Mouse (Mus musculus): ENCODE results near the gene Ipo4. TPM values are rescaled to one million over a fixed set of nuclear protein-coding genes. Genes with fewer than 3 reads are reported as not detected.

Ipo4 gene
- polyA plus RNA-seq, 1 experiment from 2014 or later: 29.8 TPM

- no peak overlapping the region for H3K9ac ChIP-seq (ENCODE audit: low read depth, low read length)
- H3K4me3 ChIP-seq (ENCODE audit: low read depth, low read length): no peak overlapping the region
- H3K36me3 ChIP-seq (ENCODE audit: control insufficient read depth, insufficient read depth): peaks cover 8% of the 10 kb centered on the region; the same call in 1 of the 2 replicates
- H3K27ac ChIP-seq (ENCODE audit: low read depth, low read length): no peak overlapping the region
- 0 out of 2 replicates have a peak, but pooled peaks cover 4% of the 10 kb centered on the region for H3K4me1 ChIP-seq (replicated peaks; ENCODE audit: control insufficient read depth, insufficient read depth, low read length)
- TF ChIP-seq CTCF (IDR thresholded peaks at IDR 0.05; ENCODE audit: low read depth): no peak
- H3K9me3 ChIP-seq (ENCODE audit: control insufficient read depth): no peaks in the 10 kb centered on the region
- H3K27me3 ChIP-seq (replicated peaks; ENCODE audit: control insufficient read depth, insufficient read depth, low read length): no peaks in the 10 kb centered on the region
- no peak overlapping the region for H3K4me2 ChIP-seq (replicated peaks; ENCODE audit: low read depth)
- WGBS: 76% methylated on average over 13 of the region's 13 CpGs
- ATAC-seq: no peak
These were observed 60.0 kb downstream of the Ipo4 start for GRCm38 (mm10) chr14:55575711-55576110.

Other genes with a start within 250 kb of the Ipo4 start
- 130 and 133 TPM in 2 replicates for gene Dhrs4, start 157.2 kb downstream of the Ipo4 start, polyA plus RNA-seq (2015; fragmentation: Nextera tagmentation; extraction: Ambion mirVana)
- gene Carmil3, start 145.3 kb downstream of the Ipo4 start, polyA plus RNA-seq (2015; fragmentation: Nextera tagmentation; extraction: Ambion mirVana): 0.52 and 0.61 TPM in 2 replicates
- 0.24 and 0.39 TPM in 2 replicates for gene Cpne6, start 125.5 kb downstream of the Ipo4 start, polyA plus RNA-seq (2015; fragmentation: Nextera tagmentation; extraction: Ambion mirVana)
- not detected in 2 replicates for gene Nrl, start 111.0 kb downstream of the Ipo4 start, polyA plus RNA-seq (2015; fragmentation: Nextera tagmentation; extraction: Ambion mirVana)
- 16.7 and 17.6 TPM in 2 replicates for gene Pck2, start 95.7 kb downstream of the Ipo4 start, polyA plus RNA-seq (2015; fragmentation: Nextera tagmentation; extraction: Ambion mirVana)
- 67.0 and 74.7 TPM in 2 replicates for gene Dcaf11, start 76.0 kb downstream of the Ipo4 start, polyA plus RNA-seq (2015; fragmentation: Nextera tagmentation; extraction: Ambion mirVana)
- gene A730061H03Rik, start 75.6 kb downstream of the Ipo4 start, polyA plus RNA-seq (2015; fragmentation: Nextera tagmentation; extraction: Ambion mirVana): 1.2 and 1.8 TPM in 2 replicates
- 0.48 and 0.52 TPM in 2 replicates for gene Fitm1, start 60.3 kb downstream of the Ipo4 start, polyA plus RNA-seq (2015; fragmentation: Nextera tagmentation; extraction: Ambion mirVana)
- 283 and 287 TPM in 2 replicates for gene Psme1, start 57.8 kb downstream of the Ipo4 start, polyA plus RNA-seq (2015; fragmentation: Nextera tagmentation; extraction: Ambion mirVana)
- gene Emc9, start 50.7 kb downstream of the Ipo4 start, polyA plus RNA-seq (2015; fragmentation: Nextera tagmentation; extraction: Ambion mirVana): 21.6 TPM in 2 replicates
- gene Psme2, start 44.8 kb downstream of the Ipo4 start, polyA plus RNA-seq (2015; fragmentation: Nextera tagmentation; extraction: Ambion mirVana): 481 and 514 TPM in 2 replicates
- gene Rnf31, start 44.2 kb downstream of the Ipo4 start, polyA plus RNA-seq (2015; fragmentation: Nextera tagmentation; extraction: Ambion mirVana): 18.2 and 24.0 TPM in 2 replicates
- 44.7 and 46.9 TPM in 2 replicates for gene Irf9, start 32.4 kb downstream of the Ipo4 start, polyA plus RNA-seq (2015; fragmentation: Nextera tagmentation; extraction: Ambion mirVana)
- gene Rec8, start 17.9 kb downstream of the Ipo4 start, polyA plus RNA-seq (2015; fragmentation: Nextera tagmentation; extraction: Ambion mirVana): 29.8 and 30.1 TPM in 2 replicates
- gene Gm49378, start 1.9 kb upstream of the Ipo4 start, polyA plus RNA-seq (2015; fragmentation: Nextera tagmentation; extraction: Ambion mirVana): 2.3 and 2.7 TPM in 2 replicates
- 94.6 and 95.9 TPM in 2 replicates for gene Tm9sf1, start 7.8 kb upstream of the Ipo4 start, polyA plus RNA-seq (2015; fragmentation: Nextera tagmentation; extraction: Ambion mirVana)
- 0.65 and 0.69 TPM in 2 replicates for gene Tssk4, start 14.2 kb upstream of the Ipo4 start, polyA plus RNA-seq (2015; fragmentation: Nextera tagmentation; extraction: Ambion mirVana)
- 85.1 and 94.0 TPM in 2 replicates for gene Mdp1, start 24.6 kb upstream of the Ipo4 start, polyA plus RNA-seq (2015; fragmentation: Nextera tagmentation; extraction: Ambion mirVana)
- gene Gmpr2, start 36.0 kb upstream of the Ipo4 start, polyA plus RNA-seq (2015; fragmentation: Nextera tagmentation; extraction: Ambion mirVana): 21.3 and 24.4 TPM in 2 replicates
- 385 and 387 TPM in 2 replicates for gene Nedd8, start 36.2 kb upstream of the Ipo4 start, polyA plus RNA-seq (2015; fragmentation: Nextera tagmentation; extraction: Ambion mirVana)
- gene Tinf2, start 45.9 kb upstream of the Ipo4 start, polyA plus RNA-seq (2015; fragmentation: Nextera tagmentation; extraction: Ambion mirVana): 20.6 and 21.9 TPM in 2 replicates
- 1.1 and 1.3 TPM in 2 replicates for gene Tgm1, start 78.0 kb upstream of the Ipo4 start, polyA plus RNA-seq (2015; fragmentation: Nextera tagmentation; extraction: Ambion mirVana)
- gene Rabggta, start 86.3 kb upstream of the Ipo4 start, polyA plus RNA-seq (2015; fragmentation: Nextera tagmentation; extraction: Ambion mirVana): 24.0 and 25.6 TPM in 2 replicates
- gene Dhrs1, start 109.7 kb upstream of the Ipo4 start, polyA plus RNA-seq (2015; fragmentation: Nextera tagmentation; extraction: Ambion mirVana): 466 and 476 TPM in 2 replicates
- 14.4 and 14.9 TPM in 2 replicates for gene Nop9, start 109.7 kb upstream of the Ipo4 start, polyA plus RNA-seq (2015; fragmentation: Nextera tagmentation; extraction: Ambion mirVana)
- gene Cideb, start 122.5 kb upstream of the Ipo4 start, polyA plus RNA-seq (2015; fragmentation: Nextera tagmentation; extraction: Ambion mirVana): 366 and 385 TPM in 2 replicates
- gene Ltb4r2, start 125.5 kb upstream of the Ipo4 start, polyA plus RNA-seq (2015; fragmentation: Nextera tagmentation; extraction: Ambion mirVana): 6.7 and 9.0 TPM in 2 replicates
- 3.8 and 4.1 TPM in 2 replicates for gene Ltb4r1, start 130.0 kb upstream of the Ipo4 start, polyA plus RNA-seq (2015; fragmentation: Nextera tagmentation; extraction: Ambion mirVana)
- 3.5 and 4.3 TPM in 2 replicates for gene Adcy4, start 148.1 kb upstream of the Ipo4 start, polyA plus RNA-seq (2015; fragmentation: Nextera tagmentation; extraction: Ambion mirVana)
- gene Ripk3, start 152.9 kb upstream of the Ipo4 start, polyA plus RNA-seq (2015; fragmentation: Nextera tagmentation; extraction: Ambion mirVana): 39.2 and 47.3 TPM in 2 replicates
- 5.9 and 6.1 TPM in 2 replicates for gene Nfatc4, start 187.2 kb upstream of the Ipo4 start, polyA plus RNA-seq (2015; fragmentation: Nextera tagmentation; extraction: Ambion mirVana)
- gene Nynrin, start 218.1 kb upstream of the Ipo4 start, polyA plus RNA-seq (2015; fragmentation: Nextera tagmentation; extraction: Ambion mirVana): 2.2 and 2.5 TPM in 2 replicates
- 0.16 and 0.26 TPM in 2 replicates for gene Cbln3, start 248.4 kb upstream of the Ipo4 start, polyA plus RNA-seq (2015; fragmentation: Nextera tagmentation; extraction: Ambion mirVana)
- 5.1 and 6.3 TPM in 2 replicates for gene Khnyn, start 249.0 kb upstream of the Ipo4 start, polyA plus RNA-seq (2015; fragmentation: Nextera tagmentation; extraction: Ambion mirVana)

Data from intestine, postnatal 0 days (tissue).